Mouse (Mus musculus) layer of hippocampus, adult 8-10 months (tissue): ENCODE measurements at regions not wholly inside any gene's neighbourhood (a gene's known extent, or its start where the extent isn't known, plus 50 kb on each side); places are given as distances from the start of the nearest gene placed in this dataset.

Source experiments
- DNase-seq, 2 experiments: peaks; one replicate each; pipeline ENCODE4 v3.0.0; 2022; ENCODE audit warnings: low spot score in 2 of 2

DNA sequence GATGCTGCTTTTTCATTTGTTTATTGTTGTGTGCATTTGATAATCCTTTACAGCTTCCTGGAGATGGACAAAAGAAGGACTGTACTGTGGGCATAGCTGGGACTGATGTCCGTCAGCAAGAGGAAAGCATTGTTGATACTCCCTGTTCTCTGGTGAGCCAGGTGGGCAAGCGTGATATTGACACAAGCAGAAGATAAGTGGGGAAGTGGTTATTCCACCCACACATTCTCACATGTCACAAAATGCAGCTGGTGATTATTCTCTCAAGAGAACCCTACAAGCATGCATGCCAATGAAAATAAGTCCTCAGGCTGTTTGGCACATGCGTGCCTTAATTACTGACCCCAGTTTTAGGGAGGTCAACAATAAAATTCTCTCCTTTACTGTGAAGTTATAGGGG lies 483.0 kb upstream of the Mef2c start:
- DNase-seq, result no peak

DNA sequence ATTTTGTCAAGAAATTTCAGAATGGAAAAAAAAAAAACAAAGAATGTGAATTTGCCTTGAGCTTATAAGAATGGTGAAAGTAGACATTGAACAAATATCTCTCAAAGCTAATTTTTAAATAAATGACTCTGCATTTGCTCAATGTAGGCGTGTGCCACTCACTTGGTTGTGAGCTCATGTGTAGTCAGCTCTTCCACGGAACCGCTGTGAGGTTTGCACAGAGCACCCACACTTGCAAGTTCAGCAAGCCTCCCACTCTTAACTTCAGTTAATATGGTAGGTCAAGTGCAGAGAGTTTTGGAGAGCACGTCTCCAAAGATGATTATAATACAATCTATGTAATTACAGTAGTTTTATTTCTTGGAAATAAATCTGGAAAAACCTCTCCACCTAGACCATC lies 479.9 kb upstream of the Mef2c start:
- no peak for DNase-seq

DNA sequence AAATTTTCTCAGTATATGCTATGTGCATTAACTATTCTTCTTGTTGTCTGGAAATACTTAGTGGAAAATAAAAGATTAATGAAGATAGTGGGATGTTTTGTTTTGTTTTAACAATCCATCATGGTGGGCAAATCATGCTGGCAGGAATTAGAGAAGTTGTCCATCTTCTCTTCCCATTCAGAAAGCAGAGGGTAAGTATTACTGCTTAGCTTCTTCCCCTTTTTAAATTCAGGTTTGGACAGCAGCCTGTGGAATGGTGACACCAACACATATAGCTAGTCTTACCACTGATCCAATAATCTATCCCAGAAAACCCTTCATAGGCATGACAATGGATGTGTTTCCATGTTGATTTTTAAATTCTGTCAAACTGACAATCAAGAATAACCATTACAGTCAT lies 467.9 kb upstream of the Mef2c start:
- DNase-seq, result no peak

DNA sequence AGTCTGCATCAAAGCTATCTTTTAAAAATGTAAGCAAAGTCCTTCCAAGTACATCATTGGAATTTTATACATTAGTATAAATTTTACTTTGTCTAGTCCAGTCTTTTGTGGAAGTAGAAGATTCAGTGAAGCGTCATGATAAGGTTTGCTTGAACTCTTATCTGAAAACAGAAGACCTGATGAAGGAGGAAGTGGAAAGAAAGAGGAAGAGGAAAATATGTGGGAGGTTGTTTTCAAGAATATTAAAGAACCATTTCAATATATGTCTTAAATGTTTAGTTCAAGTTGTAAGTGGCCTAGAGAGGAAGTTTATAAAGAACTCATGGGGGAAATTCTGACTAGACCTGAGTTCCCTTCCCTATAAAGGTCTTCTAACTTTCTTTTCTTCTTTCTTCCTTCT lies 462.3 kb upstream of the Mef2c start:
- no peak for DNase-seq

DNA sequence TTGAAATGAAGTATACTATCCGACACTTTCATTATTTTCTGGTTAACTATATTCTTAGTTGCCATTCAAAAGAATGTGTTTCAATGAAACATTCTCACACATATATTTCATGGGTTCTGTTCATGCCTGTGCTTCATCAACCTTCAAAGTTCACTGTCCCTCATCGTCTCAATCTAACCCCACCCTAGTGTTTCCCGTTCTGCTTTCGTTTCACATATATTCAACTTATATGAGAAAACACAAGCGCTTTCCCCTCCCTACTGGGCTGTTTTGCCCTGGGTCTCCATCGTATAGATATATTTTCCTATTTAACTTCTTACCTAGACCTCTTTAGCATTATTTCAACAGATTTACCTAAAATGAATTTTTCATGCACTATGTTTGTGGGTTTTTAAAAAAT lies 458.3 kb upstream of the Mef2c start:
- DNase-seq, result no peak

DNA sequence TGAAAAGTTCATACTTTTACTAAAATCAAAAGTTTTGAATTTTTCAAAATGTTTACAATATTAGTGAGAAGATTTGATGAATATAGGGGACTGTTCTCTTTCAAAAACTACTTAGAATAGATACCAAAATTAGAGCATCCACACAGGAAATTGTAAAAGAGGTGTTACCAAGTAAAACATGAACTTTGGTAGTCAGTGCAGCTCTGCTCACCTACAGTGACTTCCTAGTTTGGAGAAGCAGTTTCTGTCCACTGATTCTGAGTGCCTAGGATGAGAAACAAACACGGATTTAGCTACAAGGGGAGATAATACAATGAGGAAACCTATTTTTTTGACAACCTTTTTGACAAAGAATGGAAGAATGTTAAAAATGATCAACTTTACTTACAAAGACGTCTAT lies 457.9 kb upstream of the Mef2c start:
- DNase-seq, result no peak

DNA sequence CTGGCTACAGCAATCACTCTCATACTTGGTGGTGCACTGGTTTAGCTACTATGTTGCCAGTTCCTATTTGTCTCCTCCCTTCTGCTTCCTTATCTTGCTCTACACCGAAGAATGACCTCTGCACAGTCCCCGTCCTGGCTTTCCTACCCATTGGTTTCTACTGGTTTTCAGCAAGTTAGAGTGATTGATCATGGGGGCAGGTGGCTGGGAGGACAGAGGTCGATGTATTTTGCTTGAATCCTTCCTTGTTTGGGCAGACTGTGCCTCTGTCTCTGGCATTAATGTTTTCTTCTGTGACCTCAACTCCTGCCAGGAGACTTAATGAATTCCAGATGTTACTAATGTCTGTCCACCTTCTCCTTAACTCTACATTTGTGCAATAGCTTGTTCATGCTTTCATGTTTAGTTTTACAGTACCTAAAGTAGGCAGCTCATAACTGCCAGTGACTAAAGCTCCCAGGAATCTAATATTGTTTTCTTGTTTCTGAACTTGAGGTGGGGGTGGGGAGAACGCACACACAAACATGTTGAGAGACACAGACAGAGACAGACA lies 457.2 kb upstream of the Mef2c start:
- no peak for DNase-seq

DNA sequence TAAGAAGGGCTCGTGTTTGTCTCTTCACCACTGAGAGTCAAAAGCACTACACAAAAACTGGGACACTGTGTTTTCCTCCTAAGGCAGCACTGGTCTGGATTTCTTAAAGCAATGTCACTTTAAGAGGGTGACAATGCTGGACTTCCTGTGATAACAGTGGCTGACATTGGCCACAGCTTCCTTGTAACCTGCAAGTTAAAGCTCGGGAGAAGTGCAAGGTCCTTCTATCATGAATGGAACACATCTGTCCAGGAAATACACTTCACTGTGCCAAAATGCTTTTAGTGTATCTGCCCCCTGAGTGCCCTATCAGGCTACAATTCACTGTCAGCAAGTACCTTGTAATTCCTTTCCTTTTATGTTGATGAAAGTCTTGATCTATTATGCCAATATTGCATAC lies 448.0 kb upstream of the Mef2c start:
- no peak for DNase-seq

DNA sequence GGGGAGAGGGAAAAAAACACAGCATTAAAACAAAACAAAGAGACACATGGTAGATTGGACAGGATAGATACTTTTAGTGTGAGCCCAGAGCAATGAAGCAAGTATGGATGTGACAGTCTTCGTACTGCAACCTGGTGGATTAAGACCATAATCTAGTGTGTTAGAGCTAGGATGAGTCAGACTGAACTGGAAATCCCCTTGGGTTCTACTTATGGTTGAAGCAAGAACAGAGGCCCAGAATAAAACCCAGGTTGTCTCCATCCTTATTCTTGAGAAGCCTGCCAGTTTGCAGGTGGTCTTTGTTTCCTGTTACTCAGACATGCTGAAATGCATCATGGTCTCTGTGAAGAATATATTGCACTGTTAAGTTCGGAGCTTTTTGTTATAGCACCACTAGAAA lies 447.4 kb upstream of the Mef2c start:
- no peak for DNase-seq

DNA sequence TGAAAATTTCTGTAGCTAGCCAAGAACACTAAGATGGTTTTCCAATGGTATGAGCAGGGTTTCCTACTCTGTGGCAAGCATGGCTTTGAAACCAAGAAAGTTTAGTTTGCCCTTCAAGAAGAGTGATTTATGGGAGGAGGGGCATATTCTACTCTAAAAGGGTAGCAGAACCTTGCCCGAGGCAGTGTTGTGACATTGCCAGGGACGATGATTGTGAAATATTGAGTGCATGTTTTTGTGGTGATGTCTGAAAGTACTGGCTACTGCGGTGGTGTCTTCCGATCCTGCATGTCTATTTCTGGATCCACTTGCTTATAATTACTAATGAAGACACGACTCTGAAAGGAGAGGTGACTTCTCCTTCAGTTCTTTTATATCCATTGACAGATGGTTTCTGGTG lies 439.1 kb upstream of the Mef2c start:
- no peak for DNase-seq

DNA sequence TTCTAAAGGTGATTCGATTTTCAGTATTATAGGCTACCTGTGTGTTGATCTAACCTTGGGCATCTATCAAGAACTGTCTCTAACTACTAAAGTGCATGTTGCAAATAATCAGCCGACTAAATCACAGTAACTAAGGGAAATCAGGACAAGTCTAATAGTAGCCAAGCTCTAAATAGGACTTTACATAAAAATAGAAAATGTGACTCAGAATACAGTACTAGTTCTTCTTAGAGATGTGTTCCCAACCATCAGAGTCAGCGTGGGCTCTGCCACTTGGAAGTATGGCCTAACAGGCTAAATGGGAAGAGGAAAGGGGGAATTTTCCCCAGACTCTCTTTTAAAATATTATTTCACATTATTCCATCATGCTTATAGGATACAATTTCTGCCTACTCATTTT lies 438.6 kb upstream of the Mef2c start:
- DNase-seq, result no peak

DNA sequence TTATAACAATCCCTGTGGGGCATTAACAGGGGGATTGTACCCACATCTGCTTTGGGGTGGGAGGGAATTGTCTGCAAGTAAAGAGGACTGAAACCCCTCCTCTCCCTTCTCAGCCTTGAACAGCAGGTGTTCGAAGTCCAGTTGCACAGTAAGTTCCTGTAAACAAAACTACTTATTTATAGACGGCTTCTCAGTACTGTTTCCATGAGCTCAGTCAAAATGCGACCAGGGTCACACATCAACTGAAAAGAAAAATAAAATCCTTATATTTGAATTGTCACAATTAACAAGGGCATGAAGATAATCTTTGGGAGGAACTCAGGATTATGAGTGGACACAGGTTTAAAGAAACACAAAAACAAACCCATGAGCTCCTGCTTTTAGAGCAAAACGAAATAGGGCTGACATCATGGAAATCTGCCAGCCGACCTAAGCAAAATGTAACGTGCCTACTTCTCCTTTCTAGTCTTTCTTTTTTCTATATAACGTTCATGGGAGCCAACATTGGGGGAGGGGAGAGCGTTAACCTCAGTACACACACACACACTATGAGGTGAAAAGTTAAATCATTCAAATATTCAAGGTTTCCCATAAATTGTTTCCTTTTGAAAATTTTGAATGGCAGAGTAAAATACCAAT lies 437.6 kb upstream of the Mef2c start:
- no peak for DNase-seq

DNA sequence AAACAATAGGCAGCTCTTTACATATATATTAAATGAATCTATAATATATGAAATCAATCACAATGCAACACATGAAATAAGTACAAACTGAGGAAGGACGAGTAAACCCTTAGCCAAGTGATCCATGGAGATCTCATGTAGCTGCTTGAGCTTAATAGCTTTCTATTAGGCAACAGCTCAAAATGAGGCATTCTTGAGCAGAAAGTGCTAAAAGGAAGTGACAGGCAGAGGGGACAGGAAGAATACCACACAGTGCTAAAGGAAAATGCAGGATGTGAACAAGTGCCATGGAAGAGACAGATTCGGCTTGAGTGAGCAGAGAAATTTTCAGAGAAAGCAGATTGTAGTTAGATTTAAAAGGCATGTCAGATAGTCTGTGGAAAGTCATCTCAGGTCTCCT lies 436.3 kb upstream of the Mef2c start:
- no peak for DNase-seq

DNA sequence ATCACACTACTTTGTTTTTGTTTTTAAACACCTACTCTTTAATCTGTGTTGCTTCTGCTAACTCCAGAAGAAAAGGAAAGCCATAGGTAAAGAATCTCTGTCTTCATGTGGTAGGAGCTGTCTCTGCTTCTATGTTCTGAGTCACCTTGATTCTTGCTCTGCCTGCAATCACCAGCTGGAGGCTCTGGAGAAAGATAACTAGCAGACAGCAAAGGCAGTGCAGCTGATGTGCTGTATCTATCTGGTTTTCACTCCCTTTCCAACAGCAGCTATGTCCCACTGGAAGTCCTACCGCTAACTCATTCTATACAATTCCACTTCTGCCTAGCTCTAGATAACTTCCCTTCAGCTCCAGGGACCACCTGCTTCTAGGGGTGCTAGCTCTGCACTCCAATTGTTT lies 435.2 kb upstream of the Mef2c start:
- DNase-seq, result no peak

DNA sequence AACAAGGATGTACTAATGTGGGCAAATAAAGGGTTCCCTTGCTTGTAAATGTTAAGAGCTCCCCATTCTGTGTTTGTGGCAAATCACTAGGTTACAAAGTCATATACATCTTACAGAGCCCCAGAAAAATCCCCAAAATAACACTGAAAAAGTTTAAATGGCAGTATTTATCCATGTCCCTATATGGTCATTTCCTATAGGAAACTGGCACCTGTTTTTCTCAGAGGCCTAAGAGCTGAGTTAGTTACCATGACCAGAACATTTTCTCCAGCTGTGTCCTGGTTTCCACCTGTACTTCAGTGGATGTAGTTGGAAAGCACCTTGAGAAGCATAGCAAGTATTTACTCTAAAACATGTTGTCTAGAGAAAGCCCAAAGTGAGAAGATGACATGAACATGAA lies 434.5 kb upstream of the Mef2c start:
- no peak for DNase-seq

DNA sequence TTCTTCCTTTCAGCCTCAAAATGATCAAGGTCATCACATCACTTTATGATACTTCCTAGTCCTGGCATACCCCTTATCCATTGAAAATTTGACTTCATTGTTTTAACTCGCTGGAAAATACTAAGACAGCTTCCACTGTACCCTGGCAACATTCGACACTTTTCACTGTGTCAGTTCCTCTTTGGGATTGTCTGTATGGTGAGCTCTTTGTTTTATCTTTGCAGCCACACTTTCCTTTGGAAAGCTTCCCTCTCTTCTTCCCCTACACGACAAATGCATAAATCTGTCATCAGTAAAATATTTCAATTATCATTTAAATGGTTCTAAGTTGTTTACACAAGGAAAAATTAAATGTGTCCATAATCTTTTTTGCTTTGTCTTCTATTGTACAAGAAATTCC lies 431.8 kb upstream of the Mef2c start:
- DNase-seq, result no peak

DNA sequence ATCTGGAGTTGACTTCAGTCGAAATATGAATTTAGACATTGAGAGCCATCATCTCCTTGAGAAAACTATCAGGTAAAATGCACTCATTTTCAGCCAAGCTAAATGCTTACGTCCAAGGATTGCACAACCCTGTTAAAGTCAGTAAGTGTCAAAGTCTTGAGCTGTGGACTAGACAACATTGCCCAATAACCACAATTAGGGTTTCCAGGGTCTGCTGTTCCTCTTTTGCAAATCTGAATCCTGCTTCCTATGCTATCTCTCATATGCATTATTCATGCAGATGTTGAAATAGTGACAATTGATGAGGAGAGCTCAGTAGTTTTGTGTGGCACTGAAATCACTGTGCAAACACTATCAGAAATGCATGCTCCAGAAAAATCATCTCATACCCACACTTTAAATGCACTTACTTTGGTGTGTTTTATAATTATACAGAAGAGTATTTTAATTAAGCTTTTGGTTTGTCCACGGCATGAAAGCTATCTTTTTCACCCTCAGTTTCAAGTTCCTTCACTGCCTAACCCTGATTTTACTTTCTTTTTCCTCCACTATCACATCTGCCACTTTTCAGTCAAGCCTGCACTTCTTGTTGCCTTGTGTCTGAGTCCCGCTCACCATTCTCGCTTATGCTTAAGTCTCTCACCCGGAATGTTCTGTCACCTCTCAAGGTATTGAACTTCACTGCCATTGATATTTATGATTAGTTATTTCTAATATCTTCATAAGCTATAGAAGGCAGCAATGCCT lies 429.4 kb upstream of the Mef2c start:
- no peak for DNase-seq

DNA sequence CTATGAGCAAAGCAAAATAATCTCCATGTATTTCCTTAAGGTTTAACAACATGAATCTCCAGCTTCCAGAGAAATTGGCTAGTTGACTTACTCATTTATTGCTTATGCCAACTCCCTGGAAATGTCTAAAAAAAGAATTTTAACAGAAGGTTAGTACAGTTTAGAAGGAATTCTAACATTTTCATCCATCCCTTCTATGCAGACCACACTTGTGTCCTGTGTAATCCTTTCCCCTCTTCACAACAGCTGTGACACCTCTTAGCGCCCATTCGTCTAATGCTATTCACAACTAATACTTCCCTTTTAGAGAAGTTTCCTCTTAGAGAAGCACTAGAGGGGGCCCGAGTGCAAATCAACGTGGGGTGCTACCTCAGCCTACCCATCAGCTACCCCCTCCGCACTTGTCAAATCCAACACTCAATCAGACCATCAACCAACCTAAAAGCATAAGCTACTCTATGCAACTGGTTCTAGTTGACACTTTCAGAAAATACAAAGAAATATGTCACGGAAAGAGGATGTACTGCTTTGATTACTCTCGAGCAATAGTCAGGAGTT lies 428.4 kb upstream of the Mef2c start:
- DNase-seq, result no peak

DNA sequence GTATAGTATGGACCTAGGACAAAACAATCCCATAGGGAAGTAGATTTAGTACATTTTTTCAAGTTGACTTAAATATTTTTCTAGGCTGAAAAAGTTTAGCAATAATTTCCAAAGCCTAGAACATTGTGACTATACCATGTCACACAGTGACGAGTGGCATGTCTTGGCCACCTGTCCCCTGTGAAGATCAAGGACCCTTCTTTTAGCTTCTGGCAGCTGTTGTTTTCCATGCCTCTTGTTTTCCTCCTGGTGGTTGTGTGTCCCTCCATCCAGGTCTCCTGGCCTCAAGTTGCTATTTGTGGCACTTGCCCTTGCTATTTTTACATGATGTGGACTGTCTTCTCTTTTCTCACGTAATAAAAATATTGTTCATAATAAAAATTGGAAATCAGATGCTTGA lies 427.2 kb upstream of the Mef2c start:
- DNase-seq, result no peak

DNA sequence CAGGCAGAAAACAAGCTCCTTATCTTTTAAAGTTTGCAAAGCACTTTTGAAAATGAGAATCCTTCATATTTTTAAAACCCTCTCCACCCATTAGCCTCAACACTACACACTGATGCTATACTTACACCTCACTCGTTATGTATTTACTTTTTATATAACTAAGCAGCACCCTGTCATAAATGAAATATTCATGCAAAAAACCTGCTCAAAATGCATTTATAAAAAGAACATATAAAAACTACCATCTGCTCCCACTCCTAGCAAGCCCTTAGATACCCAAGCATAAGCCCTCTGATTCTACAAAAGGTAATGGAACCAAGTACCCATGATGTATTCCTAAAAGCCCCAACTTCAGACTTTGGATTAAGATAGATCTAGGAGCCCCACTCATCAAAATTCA lies 426.7 kb upstream of the Mef2c start:
- DNase-seq, result no peak

DNA sequence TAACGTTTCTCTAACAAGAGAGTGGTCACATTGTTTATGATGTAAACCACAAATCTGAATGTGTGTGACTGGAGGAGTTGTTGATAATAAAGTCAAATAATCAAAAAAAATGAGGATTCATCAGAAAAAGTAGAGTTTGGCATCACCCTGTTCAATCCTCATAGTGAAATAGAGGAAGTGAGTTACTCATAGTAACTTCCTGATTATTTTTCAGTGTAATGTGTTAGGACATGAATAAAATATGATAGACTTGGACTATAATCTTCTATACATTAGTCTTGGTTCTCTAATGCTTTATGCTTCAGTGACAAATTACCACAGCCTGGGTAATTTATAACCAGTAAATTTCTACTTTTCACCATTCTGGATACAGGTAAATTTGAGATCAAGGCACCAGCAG lies 424.5 kb upstream of the Mef2c start:
- no peak for DNase-seq

DNA sequence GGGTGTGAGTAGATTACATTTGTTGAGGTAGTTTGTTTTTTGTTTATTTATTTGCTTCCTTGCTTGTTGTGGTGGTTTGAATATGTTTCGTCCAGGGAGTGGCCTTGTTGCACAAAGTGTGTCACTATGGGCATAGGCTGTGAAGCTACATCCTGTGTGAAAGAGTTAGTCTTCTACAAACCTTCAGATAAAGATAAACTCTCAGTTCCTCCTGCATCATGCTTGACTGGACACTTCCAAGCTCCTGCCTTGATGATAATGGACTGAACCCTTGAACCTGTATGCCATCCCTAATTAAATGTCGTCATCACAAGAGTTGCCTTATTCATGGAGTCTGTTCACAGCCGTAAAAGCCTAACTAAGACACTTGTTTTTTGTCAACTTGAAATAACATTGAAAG lies 418.9 kb upstream of the Mef2c start:
- DNase-seq, result no peak

DNA sequence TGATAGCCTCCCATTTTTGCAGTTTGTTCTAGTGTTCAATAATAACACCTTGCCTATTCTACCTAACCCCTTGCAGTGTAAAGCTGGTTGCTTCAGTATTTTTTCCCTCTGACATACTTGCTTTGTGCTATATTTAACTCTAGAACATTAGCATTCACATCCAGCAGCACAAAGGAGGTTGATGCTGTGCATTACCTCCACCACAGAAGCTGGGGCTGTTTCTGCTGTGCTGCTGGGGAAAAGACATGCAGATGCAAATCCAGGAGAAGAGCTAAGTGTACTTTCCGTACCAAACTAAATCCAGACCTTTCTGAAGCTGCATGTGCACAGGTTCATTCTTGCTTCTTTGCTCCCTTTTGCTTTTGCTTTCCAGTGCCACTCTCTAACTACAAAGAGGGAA lies 403.9 kb upstream of the Mef2c start:
- no peak for DNase-seq
